Mouse (Mus musculus) liver, postnatal 0 days (tissue): ENCODE results near the gene Tmem40.

Source experiments
- CTCF ChIP-seq: sonication (generic); IDR thresholded peaks from 2 replicates; pipeline ENCODE4 v1.5.1; 2016; ENCODE audit warnings: antibody characterized with exemption, low read depth
- EP300 ChIP-seq: IDR thresholded peaks from 2 replicates; pipeline ENCODE4 v1.6.1; 2016; ENCODE audit warnings: antibody characterized with exemption, low read depth, mild to moderate bottlenecking

GRCm38 (mm10) chr6:115782781-115783180 lies 20.6 kb upstream of the Tmem40 start:
- no peak for TF ChIP-seq EP300
- TF ChIP-seq CTCF: no peak
